Mouse (Mus musculus) adrenal gland, adult 8-10 months (tissue): ENCODE results near the gene Siva1. TPM values are rescaled to one million over a fixed set of nuclear protein-coding genes. Genes with fewer than 3 reads are reported as not detected.

Experiments used
- DNase-seq: peaks from one replicate; pipeline ENCODE4 v3.0.0; 2022
- total RNA-seq, 4 experiments: library from RNA; stranded (reverse); gene quantifications; 2 replicates each; pipeline ENCODE4 v1.2.4; 2022

Gene Siva1
- total RNA-seq, 4 experiments from 2014 or later: 37.0 to 73.9 (median 51.5) TPM

DNA sequence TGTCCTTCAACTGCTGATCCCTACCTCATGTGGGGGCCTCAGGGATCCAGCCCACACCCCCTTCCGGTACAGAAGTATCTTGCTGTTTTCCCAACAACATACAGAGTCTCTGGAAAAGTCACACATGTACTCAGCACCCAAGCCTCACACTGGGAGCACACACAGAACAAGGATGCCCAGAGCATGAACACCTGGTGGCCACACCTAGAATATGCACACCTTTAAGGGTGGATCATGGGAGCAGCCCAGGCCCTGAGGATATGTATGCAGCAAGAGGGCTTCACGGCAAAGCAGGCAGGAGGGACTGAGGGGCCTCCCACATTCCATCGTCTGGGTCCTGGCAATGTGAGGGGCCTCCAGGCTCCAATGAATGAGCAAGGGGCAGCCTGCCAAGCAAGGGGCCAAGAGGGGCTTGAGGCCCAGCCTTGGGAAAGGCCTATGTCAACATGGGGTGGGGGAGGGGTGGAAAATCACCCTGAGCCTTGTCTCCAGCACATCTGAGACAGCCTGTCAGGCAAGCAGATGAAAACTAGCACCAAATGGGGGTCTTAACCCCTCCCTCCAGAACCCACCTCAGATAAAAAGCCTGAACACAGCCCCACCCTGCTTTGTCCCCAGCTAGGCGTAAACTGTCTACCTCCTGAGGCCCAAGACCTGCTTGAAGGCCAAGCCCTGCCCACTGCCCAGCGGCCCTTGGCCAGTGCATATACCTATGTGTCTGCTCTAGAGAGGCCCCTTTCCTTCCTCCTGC, 16.3 kb downstream of the Siva1 start:
- DNase-seq: no peak

DNA sequence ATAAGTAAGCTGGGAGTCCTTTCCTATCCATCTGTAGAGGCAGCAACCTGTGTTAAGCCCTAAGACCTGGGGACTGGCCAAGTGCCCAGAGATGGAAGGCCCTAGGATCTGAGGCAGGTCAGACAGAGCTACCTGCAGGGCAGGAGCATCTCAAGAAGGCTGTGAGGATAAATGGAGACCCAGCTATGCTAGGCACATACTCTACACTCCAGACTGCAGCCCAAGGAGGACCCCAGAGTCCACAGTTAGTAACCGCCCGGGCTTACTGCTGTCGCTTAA, 16.8 kb downstream of the Siva1 start:
- DNase-seq: no peak

DNA sequence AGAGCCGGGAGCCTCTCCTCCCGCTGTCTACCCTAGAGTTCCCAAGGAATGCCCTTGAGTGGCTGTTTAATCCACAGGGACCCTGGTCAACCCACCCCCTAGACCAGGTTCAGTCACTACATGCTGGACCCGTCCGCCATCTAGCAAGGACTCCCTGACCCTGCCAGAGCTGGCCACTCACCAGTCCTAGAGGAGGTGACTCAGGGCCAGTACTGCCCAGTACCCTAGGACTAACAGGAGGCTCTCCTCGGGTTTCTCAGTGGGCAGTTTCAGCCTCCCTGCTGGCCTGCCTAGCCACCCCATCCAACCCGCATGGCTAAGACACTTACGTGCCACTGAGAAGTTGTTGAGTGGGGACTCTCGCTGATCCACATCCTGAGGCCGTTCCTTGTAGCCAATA, 17.4 kb downstream of the Siva1 start:
- DNase-seq: no peak

DNA sequence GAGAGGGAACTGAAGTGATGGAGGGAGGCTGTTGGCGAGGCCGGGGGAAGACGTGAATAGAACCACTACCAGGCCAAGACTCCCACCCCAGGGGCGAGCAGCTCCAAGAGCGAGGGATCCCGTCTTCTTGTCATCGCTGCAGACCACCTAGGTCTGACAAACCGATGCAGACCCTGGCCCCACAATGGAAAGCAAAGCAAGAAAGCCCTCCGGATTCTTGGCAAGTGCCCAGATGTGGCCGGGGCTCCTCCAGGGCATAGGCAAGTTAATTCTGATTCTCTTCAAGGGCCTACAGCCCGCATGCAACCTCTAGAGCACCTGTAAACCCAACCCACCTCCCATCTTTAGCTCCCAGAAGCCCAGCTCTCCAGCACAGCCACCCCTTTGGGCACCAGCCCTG, 18.8 kb downstream of the Siva1 start:
- no peak for DNase-seq

DNA sequence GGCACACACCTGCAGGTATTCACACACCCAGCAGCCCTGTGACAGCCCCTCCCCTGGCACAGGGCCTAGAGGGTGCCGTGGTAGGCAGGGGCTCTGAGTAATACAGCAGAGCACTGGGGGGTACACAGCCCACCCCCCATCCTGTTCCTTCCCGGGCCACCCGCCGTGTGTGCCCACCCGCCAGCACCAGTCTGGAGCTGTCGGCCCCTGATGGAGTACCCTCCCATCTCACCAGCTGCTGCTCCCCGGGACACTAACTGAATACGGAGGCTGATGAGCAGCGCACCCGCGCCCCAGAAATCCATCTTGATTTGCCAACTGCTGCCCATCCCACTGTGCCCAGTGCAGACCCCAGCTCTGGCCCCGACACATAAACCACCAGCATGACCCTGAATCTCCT, 19.2 kb downstream of the Siva1 start:
- DNase-seq: no peak

DNA sequence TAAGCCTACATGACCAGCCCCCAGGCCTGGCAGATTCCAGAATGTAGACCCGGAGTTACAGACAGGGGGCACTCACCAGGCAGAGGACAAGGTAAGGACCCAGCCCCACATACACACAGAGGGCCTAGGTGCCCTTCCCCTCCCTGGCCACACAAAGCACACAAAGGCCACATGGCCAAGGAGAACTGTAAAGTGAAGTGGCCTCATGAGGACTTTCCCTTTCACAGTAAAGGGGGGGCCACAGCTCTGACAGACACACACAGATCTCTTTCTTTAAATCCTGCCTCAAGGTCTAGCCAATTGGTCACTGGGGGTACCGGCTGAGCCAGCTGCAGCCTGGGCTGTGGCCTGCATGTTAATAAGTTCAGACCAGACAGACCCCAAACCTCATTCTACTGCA, 19.6 kb downstream of the Siva1 start:
- no peak for DNase-seq

DNA sequence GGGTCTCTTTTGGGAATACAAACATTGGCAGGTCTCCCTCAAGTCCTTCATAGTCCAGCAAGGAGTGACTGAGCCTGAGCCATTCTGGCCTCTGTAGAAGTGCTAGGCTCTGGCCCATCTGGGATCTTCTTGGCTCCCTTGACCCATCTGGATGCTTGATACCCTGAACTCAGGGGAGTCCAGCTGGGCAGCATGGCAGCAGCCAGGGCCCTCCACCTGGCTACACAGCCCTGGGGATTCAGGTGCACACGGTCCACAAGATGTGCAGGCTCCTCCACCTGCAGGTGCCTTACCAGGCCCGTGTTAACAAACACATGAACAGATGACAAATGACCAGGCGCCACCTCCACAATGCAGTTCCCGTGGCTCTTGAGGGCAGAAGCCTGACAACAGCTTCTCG, 20.2 kb downstream of the Siva1 start:
- no peak for DNase-seq

DNA sequence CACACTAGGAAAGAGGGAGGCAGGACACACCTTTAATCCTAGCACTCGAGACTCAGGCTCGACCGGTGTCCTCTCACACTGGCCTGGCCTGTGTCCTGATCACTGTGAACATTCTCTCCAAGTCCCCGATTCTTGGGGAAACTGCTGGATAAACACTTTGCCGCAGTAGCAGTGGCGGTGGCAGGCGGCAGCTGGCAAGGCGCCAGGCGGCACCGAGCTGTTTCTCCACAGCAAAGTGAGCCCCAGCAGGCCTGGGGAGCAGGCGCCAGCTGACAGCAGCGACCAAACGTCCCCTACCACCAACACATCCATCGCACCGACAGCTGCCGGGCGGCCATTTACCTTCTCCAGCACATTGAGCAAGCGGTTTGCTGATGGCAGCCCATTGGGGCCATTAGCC, 21.0 kb downstream of the Siva1 start:
- DNase-seq: no peak

DNA sequence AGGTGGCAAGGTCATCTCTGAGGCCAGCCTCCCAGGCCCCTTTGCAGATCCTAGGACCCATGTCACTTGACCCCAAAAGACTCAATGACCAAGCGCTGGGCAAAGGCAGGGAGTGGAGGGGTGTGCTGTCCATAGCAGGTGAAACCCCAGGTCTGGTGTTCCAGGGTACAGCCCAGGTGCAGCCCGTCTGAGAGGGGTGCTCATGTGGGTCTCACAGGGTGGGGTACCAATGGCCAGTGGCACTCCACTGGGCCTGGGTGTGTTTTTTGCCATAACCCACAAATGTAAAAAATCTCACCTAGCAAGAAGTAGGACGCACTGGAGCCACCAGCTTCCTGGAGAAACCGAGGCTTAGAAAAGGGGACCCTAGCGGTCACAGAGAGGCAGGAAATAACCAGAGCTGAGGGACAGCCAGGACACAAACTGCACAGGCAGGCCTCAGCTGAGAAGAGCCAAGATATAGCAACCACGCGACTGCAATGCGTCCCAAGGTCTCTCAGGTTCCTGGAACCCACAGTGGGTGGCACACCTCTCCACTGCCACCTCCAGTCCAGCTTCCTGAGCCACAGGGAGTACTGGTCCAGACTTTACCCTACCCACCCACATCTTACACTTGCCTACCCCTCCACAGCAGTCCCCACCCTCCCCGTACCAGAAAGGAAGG, 21.5 kb downstream of the Siva1 start:
- no peak for DNase-seq

DNA sequence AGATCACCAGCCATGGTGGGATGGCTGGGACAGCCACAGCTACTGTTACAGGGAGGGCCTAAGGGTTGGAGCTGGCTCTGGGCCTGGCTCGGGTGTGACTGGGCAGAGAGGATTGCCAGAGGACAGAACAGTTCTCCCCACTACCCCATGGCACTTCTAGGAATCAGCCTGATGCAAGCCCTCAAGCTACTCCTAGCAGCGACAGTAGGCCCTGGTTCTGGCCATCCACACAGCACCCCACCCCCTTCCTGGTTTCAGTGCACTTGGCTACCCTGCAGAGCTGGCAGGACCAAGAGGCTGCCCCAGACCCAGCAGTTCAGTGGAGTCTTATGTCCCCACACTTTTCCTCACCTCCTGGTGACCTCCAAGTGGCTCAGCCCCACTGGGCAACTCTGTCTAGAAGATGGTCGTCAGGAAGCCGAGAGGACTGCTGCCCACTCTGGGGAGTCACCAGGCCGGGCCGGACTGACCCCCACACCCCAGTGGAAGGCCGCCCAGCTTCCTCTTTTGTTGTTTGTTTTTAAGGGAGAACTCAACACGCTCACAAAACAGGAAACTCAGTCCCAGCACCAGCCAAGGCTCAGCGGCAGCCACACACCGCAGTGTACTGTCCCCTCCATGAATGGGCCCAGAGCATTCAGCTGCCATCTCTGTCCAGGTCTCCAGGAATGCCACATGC, 23.3 kb downstream of the Siva1 start:
- no peak for DNase-seq

DNA sequence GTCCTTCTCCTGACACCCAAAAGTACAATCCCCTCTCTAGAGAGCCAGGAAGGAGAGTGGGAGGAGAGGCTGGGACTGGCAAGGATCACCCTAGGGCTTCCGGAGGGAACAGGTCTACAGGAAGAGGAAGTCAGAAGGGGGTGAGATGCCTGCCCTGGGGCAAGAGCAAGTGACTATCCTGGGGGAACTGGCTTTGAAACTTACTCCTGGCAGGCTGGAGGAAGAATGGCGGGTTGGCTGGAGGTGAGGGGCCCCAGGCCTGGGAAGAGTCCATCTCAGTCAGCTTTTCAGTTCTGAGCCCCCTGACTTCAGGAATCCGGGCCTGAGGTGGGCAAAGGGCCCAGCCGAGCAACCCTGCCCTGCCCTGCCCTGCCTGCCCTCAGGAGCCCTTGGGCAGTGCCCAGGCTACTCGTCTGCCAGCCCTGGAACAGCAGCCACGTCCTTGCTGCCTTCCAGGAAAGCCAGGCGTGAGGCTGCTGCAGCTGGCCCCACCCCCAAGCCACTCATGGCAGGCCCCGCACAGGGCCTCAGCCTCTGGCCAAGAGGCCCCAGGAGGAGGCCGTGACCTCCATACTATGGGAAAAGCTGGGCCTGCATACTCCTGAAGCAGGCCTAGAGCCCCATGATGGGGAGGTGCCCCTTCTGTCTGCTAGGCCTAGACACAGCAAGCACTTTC, 26.4 kb downstream of the Siva1 start:
- DNase-seq: peak; percentile 91

DNA sequence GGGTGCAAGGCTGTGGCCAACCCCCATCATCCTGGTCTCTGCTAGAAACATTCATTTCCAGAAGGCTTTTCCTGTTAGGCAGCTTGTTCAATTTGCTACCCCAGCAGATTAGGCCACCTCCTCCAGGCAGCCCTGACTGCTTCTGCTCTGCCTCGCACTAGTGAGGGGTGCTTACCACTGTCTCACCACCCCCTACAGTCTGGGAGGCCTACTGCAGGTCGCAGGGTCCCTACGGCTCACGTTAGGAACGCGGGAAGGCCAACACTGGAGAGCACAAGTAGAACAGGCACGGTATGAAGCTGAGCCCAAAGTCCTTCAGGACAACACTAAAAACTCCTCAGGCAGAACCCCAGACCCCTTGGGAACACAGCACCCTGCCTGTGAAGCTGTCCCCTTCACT, 27.4 kb downstream of the Siva1 start:
- no peak for DNase-seq

DNA sequence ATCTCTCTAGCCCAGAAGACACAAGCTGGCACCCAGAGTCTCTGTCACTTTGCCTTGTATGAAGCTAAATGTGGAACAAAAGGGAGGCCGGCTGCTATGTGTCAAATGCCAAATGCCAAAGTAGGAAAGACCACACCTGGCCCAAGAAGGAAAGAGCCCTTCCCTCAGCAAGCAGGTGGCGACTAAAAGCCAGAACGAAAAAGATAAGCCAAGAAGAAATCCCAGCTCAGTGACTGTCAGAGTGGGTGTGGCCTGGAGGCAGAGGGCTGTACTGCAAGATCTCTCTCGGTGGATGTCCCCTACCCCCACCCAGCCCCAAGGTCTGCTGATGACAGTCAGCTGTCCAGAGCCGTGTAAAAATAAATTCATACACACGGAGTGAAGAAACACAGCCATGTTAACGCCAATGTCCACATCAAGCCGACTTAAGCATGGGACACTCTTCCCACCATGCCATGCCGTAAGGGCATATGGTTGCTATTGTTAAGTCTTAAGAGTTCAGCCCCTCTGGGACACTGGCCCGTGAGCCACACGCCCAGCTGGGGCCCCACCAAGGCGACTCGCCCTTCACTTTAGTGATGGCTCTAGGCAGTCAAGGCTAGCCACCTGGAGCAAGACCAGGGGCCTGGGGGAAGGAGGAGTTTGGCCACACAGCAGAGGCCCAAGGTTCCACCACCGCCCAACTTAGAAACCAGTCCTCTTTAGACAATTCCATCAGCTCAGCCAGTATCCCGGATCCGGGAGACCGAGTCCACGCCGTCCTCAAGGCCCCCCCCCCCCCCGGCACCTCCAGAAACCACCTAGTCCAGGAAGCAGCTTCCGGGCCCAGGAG, 28.5 kb downstream of the Siva1 start:
- peak; percentile 77 for DNase-seq

DNA sequence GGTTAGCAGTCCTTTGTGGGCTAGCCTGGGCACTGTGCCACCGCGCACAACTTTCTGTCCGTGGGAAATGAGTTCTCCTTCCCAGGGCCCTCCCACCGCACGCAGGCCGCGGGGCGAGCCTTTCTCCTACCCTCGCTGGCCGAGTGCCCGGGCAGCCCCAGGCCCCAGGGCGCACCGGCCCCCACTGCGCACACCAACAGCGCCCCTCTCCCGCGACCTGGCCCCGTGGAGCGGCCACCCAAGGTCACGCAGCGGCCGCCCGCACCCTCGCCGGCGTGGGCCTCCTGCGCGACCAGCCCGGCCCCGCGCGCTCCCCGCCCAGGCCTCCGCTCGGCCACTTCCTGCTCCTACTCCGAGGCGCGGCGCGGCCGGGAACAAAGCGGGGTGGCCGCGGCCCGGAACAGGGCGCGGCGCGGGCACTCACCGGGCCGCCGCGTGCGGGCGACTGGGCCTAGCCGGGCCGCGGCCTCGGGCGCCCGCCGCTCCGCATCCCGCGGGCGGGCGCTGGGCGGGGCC, 29.2 kb downstream of the Siva1 start:
- no peak for DNase-seq

DNA sequence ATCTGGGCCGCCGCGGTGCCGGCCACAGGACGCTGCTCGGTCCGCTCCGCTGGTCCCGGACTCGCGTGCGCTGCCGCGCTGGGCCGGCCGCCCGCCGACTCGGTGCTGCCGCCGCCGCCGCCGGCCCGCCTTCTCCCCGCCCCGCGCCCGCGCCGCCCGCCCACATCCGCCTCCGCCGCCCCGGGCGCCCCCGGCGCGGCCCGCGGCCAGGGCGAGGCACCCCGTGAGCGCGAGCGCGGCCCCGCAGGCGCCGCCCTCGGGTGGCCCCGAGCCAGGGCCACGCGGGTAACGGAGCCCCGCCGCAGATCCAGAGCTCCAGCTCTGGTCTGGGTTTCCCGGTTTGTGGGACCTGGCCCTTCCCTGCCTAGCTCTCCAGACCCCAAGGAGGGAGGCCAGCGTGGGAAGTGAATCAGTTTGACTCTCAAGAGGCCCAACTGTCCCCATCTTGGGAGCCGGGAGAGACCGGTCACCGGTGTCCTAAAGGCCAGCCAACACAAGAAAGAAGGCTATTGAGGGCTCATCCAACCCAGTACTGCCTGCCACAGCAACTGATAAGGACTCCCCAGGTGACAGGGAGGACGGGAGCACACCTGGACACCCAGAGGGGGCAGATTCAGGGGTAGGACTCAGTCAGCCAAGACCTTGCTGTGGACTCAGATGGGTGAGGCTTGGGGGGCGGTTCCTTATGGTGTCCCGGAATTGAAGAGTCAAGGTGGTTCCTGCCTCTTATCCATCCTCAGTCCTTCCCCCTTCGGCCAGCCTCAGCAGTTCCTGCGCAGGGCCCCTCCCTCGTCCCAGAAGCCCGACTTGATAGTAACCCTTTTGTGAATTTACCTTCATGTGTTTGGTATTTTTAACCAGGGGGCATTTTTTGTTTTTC, 29.9 kb downstream of the Siva1 start, which contains the start of gene Akt1:
Gene Akt1 (minus strand): TSS at position 753 of the 880 bp plus-strand sequence.
- no peak for DNase-seq

DNA sequence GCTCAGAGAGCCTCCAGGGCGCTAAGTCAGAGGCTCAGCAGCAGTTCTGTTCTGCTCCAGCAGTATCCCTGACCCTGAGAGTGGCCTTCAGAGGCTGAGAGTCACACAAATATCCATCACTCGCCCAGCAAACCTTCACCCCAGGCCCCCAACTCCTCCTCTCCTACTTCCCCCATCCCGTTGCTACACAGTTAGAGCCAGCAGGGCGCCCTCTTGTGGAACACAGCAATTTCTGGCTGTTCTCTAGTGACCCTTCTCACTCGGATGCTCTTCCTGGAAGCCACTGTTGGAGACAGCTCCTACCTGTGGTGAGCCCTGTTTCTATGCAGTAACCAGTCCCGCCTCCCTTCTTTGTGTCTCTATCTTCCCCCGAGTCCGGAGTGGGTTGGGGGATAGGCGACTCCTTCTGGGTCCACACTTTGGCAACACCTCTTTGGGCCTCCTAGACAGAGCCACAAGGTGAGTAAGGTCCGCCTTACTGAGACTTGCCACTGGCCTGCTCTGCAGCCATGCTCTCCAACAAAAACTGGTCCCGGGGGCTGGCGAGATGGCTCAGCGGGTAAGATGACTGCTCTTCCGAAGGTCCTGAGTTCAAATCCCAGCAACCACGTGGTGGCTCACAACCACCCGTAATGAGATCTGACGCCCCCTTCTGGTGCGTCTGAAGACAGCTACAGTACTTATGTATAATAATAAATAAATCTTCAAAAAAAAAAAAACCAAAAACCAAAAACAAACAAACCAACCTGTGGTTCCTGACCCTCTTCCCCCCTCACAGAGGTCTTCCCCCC, 31.0 kb downstream of the Siva1 start:
- peak; percentile 92 for DNase-seq

DNA sequence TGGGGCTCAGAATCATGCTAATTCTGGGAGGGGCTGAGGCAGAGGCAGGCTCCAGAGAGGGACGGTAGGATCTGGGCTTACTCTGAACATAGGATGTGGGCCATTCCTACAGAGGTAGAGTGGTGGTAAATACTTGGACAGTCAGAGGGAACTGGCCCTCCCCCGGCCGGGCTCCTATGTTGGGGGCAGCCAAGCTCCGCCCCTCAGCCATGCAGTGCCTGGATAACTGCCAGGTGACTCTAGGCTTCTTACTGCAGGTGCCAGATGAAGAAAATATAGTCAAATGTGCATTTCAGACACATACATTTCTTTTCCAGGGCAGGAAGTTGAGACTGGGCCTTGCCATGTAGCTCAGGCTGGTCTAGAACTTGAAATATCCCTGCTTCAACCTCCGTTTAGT, 32.6 kb downstream of the Siva1 start:
- DNase-seq: no peak

DNA sequence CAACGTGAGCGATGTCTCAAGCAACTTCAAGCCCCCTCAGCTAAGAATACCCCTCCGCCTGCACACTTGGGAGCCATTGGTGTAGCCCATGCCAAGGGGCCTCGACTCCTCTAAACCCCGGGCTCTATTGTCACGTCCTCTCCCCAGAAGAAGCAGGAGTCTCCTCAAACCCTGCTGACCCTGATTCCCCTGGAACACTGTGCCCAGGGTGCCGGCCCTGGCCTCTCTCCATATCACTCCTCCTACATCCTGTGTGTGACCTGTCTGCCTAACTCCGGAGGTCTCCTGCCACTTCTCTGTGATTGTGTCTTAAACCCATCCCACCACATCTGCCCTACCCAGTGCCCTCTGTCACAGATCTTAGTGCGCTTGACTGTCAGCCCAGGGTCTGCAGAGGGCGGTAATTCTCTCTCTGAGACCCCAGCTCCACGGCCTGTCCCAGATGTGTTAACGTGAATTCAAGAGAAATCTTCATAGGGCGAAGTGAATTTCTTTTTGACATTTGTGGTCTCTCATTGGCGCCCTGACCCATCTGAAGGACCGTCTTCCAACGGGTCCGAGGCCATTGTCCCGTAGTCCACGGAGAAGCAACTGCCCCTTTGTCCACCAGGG, 33.6 kb downstream of the Siva1 start:
- DNase-seq: no peak

DNA sequence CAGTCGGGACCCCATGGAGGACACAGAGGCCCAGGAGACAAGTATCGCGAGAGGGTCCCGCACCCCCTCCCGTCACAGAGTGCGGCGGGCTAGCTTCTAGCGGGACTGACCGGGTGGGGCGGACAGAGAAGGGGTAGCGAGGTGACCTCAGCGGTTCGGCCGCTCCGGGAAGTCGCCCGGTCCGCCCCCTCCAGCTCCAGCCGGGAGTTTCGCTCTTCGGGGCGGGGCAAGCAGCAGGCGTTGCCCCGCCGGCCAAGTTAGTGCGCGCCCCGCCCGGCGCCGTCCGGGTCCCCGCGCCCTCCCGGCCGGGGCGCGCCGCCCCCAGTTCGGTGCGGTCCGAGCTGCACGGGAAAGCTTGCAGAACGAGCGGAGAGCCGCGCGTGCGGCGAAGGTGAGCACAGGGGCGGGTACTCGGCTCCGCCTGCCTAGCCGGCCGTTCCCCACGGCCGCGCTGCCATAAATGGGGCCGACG, 34.1 kb downstream of the Siva1 start, which contains the start of gene Zbtb42:
Gene Zbtb42 (plus strand): TSS at position 274 of the 472 bp plus-strand sequence.
- no peak for DNase-seq
